Mouse (Mus musculus) ES-E14 (cell line): Measurements from ENCODE around the gene Gchfr.

Experiments
- CHD2 ChIP-seq: IDR thresholded peaks from 2 replicates; pipeline ENCODE4 v1.6.1; 2014; ENCODE audit warnings: mild to moderate bottlenecking, low read depth, low read length, inconsistent platforms
- ZC3H11A ChIP-seq: IDR thresholded peaks from 2 replicates; pipeline ENCODE4 v1.6.1; 2012; ENCODE audit warnings: low read depth, mild to moderate bottlenecking, inconsistent platforms, low read length, borderline replicate concordance

DNA sequence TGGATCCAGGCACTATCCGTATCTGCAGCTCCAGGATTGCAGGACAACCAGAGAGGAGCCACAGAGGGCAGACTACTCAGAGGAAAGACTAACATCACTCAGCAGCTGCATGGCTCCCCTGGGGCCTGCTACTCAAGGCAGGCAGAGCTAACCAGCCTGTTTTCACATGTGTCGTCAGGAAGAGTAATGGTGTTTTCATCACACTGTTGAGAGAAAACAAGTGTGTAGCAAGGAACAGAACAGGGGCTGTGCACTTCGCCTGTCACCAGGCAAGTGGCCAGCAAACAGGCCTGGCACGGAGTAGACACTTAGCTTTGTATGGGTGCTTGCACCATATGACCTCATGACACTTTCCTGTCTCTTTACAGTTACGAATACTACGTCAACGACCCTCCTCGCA is 4.0 kb downstream of the Gchfr start:
- TF ChIP-seq CHD2 = no peak
- TF ChIP-seq ZC3H11A = no peak
